Mouse (Mus musculus) heart, embryonic 14.5 days (tissue): Measurements from ENCODE around the gene Gas7. TPM values are rescaled to one million over a fixed set of nuclear protein-coding genes. Genes with fewer than 3 reads are reported as not detected.

Source experiments
- ATAC-seq: fragments of 200-750 bp; cut with Nextera tagmentation; 2 replicates; pipeline ENCODE4 v1.8.0; 2017; ENCODE audit warnings: low read depth, moderate TSS enrichment; ENCODE audit not compliant: insufficient number of reproducible peaks, insufficient read depth, low FRiP score
- H3K27ac ChIP-seq, 2 experiments: fragments of 200-500 bp in 1 of 2; fragments of 300-500 bp in 1 of 2; sonication (generic) in 1 of 2; replicated peaks in 1 of 2; 2 replicates each; pipeline ENCODE4 v1.5.1; 2012 to 2014; ENCODE audit warnings: low read depth in 2 of 2, low read length in 2 of 2, control low read depth in 1 of 2, mild to moderate bottlenecking in 1 of 2, mixed read lengths in 1 of 2; ENCODE audit not compliant: control insufficient read depth in 1 of 2, insufficient read depth in 1 of 2
- H3K27me3 ChIP-seq: fragments of 300-500 bp; sonication (generic); 2 replicates; pipeline ENCODE4 v1.6.1; 2014; ENCODE audit warnings: mild to moderate bottlenecking, low read length, control low read depth; ENCODE audit not compliant: control insufficient read depth, insufficient read depth
- H3K36me3 ChIP-seq: fragments of 300-500 bp; sonication (generic); 2 replicates; pipeline ENCODE4 v1.6.1; 2014; ENCODE audit warnings: mild to moderate bottlenecking, control low read depth, low read length, mixed read lengths; ENCODE audit not compliant: control insufficient read depth, insufficient read depth
- H3K4me1 ChIP-seq, 2 experiments: fragments of 200-500 bp in 1 of 2; fragments of 300-500 bp in 1 of 2; sonication (generic) in 1 of 2; 2 replicates each; pipeline ENCODE4 v1.6.1; 2012 to 2014; ENCODE audit warnings: low read length in 2 of 2, control low read depth in 1 of 2, mixed read lengths in 1 of 2; ENCODE audit not compliant: control insufficient read depth in 2 of 2, insufficient read depth in 2 of 2
- H3K4me2 ChIP-seq: fragments of 300-500 bp; sonication (generic); 2 replicates; pipeline ENCODE4 v1.6.1; 2014; ENCODE audit warnings: mild to moderate bottlenecking, low read length
- H3K4me3 ChIP-seq, 2 experiments: fragments of 200-500 bp in 1 of 2; fragments of 300-500 bp in 1 of 2; sonication (generic) in 1 of 2; 2 replicates each; pipeline ENCODE4 v1.5.1; 2012 to 2014; ENCODE audit warnings: low read length in 2 of 2, mild to moderate bottlenecking in 2 of 2, control low read depth in 1 of 2, low read depth in 1 of 2, moderate library complexity in 1 of 2; ENCODE audit not compliant: control insufficient read depth in 1 of 2, insufficient read depth in 1 of 2
- H3K9ac ChIP-seq: fragments of 300-500 bp; sonication (generic); 2 replicates; pipeline ENCODE4 v1.6.1; 2014; ENCODE audit warnings: mild to moderate bottlenecking, low read length
- H3K9me3 ChIP-seq: fragments of 300-500 bp; sonication (generic); 2 replicates; pipeline ENCODE4 v1.6.1; 2016; ENCODE audit warnings: low read length, control low read depth; ENCODE audit not compliant: control insufficient read depth
- WGBS: fragments of 180-500 bp; shearing (Covaris S2); extraction: QIAGEN DNeasy Blood & Tissue Kit; methylation state at CpG from one replicate; pipeline ENCODE4 v1.1.7; 2014; 5-methylcytosine and 5-hydroxymethylcytosine counted together
- polyA plus RNA-seq: library from polyadenylated mRNA; unstranded; fragments of >200 nt; fragmentation: Nextera tagmentation; extraction: Ambion mirVana; gene quantifications from 2 replicates; pipeline ENCODE4 v1.2.1, GENCODE M21; 2014

The Gas7 gene
- polyA plus RNA-seq, 1 experiment from 2014 or later = 7.5 TPM

DNA sequence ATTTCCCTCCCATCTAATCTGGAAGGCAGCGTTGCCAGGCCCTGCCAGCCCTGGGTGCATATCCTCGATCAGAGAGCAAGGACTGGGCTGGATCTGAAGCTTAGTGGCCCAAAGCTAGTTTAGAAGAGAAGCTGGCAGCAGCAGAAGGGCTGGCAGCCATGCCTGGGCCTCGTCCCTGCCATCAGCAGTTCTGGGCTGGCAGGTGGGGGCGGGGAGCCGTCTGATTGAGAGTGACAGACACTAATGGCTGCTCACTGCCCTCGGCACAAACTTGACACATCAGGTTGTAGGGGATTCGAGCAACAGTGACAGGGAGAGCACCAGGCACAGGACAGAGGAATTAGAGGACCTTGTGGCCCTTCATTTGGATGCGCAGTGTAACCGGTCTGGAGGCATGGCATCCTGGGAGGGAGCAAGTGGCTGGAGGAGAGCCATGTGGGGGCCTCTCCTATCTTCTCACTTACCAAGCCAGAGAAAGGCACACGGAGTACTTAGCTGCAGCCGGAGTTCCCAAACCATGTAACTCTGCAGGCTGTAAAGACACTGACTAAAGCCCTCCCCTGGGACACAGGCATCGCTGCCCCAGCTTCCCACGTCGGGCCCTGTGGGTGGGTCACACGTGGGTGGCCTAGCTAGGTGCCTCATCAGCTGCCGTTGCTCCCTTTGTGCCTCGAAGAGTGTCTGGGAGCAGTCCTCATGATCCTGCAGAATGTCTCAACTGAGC lies 200.2 kb downstream of the Gas7 start:
- no peak overlapping the region for H3K4me2 ChIP-seq
- WGBS = 57% methylated on average over 17 of the region's 17 CpGs
- H3K36me3 ChIP-seq = no peaks in the 10 kb centered on the region
- peaks cover 0 to 18% of the 10 kb centered on the region in 2 experiments; a peak in 3 of 4 replicates for H3K4me1 ChIP-seq
- no peaks in the 10 kb centered on the region for H3K27me3 ChIP-seq
- H3K9ac ChIP-seq = no peak overlapping the region
- no peak overlapping the region for H3K4me3 ChIP-seq
- no peaks in the 10 kb centered on the region for H3K9me3 ChIP-seq
- no peak overlapping the region for H3K27ac ChIP-seq
- no peak for ATAC-seq

GRCm38 (mm10) chr11:67656366-67656765 lies 201.1 kb downstream of the Gas7 start:
- Histone ChIP-seq H3K36me3 (no peaks in the 10 kb centered on the region), H3K9ac (no peak overlapping the region), H3K27me3 (no peaks in the 10 kb centered on the region), H3K4me2 (no peak overlapping the region), H3K27ac (no peak overlapping the region), H3K9me3 (no peaks in the 10 kb centered on the region), H3K4me3 (no peak overlapping the region), H3K4me1 (peaks cover 0 to 18% of the 10 kb centered on the region in 2 experiments; a peak in 3 of 4 replicates)
- WGBS = 79% methylated on average over 7 of the region's 7 CpGs
- no peak for ATAC-seq

- WGBS = 85% methylated on average over 9 of the region's 9 CpGs
- H3K9me3 ChIP-seq = no peaks in the 10 kb centered on the region
- no peak for ATAC-seq
Observed at GRCm38 (mm10) chr11:67656811-67657210, 201.6 kb downstream of the Gas7 start.

DNA sequence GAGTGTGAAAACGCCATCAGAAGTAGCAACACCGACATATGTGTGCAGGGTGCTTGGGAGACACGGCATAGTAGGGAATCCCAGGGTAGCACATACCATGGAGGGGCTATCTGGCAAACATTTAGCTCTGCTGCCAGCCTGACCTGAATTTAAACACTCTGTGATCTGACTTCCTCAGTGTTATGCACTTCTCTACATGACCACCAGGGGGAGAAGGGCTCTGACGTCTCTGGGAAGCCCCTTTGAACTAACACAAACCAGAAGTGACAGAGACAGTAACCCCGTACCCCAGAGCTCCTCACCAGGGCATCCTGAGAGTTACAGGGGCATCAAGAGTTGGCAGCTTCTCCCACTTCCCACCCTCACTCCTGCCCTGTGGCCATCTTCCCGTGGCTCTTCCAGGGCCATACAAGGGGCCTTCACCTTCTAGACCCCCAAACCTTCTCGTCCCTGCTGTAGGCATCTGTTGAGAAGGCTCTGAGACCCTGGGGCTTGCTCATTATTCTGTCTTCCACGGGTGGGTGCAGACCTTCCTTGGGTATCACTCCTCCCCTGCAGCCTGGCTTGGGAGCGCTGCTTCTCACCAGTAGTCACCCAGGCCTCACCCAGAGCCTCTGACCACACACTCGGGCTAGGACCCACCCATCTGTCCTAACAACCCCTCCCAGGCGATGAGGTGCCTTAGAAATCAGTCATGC lies 202.6 kb downstream of the Gas7 start:
- WGBS = 38% methylated on average over 11 of the region's 11 CpGs
- H3K27me3 ChIP-seq = no peaks in the 10 kb centered on the region
- H3K36me3 ChIP-seq = peaks cover 3% of the 10 kb centered on the region; the same call in 1 of the 2 replicates
- H3K9ac ChIP-seq = no peak overlapping the region
- no peak for ATAC-seq
- H3K4me2 ChIP-seq = no peak overlapping the region
- H3K4me3 ChIP-seq = no peak overlapping the region
- peaks cover 0 to 9% of the 10 kb centered on the region in 2 experiments; a peak in 3 of 4 replicates for H3K4me1 ChIP-seq
- H3K9me3 ChIP-seq = no peaks in the 10 kb centered on the region
- H3K27ac ChIP-seq = no peak overlapping the region

More at GRCm38 (mm10) chr11:67656811-67657210, 201.6 kb downstream of the Gas7 start:
- no peaks in the 10 kb centered on the region for H3K36me3 ChIP-seq
- no peak overlapping the region for H3K27ac ChIP-seq
- peaks cover 0 to 17% of the 10 kb centered on the region in 2 experiments; a peak in 3 of 4 replicates for H3K4me1 ChIP-seq
- no peaks in the 10 kb centered on the region for H3K27me3 ChIP-seq
- H3K4me2 ChIP-seq = no peak overlapping the region
- H3K4me3 ChIP-seq = no peak overlapping the region
- no peak overlapping the region for H3K9ac ChIP-seq

DNA sequence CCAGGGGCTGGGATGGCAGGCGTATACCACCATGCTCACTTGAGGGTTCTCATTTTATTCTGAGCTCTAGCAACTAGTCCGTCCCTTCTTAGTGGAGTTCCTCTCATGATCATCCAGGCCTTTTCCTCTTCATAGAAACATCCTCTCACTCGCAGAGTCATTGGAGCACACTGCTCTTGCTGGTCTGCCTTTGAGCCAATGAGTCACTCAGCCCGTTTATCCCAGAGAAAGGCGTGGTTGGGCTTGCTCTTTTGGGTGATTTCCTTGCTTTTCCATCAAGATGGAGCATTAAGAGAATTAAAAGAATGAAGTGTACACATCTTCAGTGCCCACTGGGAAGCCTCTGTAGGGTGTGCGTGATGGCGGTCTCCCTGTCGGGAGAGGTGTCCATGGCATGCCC lies 206.2 kb downstream of the Gas7 start:
- no peak overlapping the region for H3K27ac ChIP-seq
- H3K27me3 ChIP-seq = no peaks in the 10 kb centered on the region
- H3K4me1 ChIP-seq = no peaks in the 10 kb centered on the region
- no peaks in the 10 kb centered on the region for H3K9me3 ChIP-seq
- no peak for ATAC-seq
- H3K4me3 ChIP-seq = no peak overlapping the region
- peaks cover 7% of the 10 kb centered on the region; the same call in 1 of the 2 replicates for H3K36me3 ChIP-seq
- H3K4me2 ChIP-seq = no peak overlapping the region
- WGBS = 85% methylated on average over 8 of the region's 8 CpGs
- no peak overlapping the region for H3K9ac ChIP-seq

GRCm38 (mm10) chr11:67663437-67663836 lies 208.2 kb downstream of the Gas7 start:
- Histone ChIP-seq H3K4me2 (no peak overlapping the region), H3K9ac (no peak overlapping the region), H3K36me3 (peaks cover 7% of the 10 kb centered on the region; the same call in 1 of the 2 replicates), H3K9me3 (no peaks in the 10 kb centered on the region), H3K27ac (no peak overlapping the region), H3K4me3 (no peak overlapping the region), H3K4me1 (peaks cover 8 to 16% of the 10 kb centered on the region in 2 experiments), H3K27me3 (no peaks in the 10 kb centered on the region)
- no peak for ATAC-seq
- 87% methylated on average over 4 of the region's 4 CpGs for WGBS

DNA sequence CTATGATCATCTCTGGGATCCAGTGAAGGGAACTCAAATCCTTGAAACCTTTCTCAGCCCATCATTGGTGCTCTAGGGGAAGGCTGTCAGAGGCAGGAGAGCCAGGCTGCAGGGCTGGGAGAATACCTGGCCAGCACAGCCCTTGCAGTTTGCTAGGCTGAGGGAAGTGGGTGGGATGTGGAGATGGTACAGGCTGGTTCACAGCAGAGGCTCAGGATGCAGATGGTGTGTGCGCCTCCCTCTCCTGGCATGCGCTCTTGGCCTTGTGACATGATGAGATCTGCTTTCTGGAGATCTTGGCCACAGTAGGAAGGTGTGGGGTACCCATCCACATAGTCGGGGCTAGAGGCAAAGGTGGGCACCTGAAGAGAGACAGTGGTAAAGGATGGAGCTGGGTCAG lies 209.0 kb downstream of the Gas7 start:
- ATAC-seq = no peak
- H3K27ac ChIP-seq = no peak overlapping the region
- peaks cover 7% of the 10 kb centered on the region; the same call in 1 of the 2 replicates for H3K36me3 ChIP-seq
- WGBS = 86% methylated on average over 3 of the region's 3 CpGs
- H3K9me3 ChIP-seq = no peaks in the 10 kb centered on the region
- H3K9ac ChIP-seq = no peak overlapping the region
- peaks cover 8 to 21% of the 10 kb centered on the region in 2 experiments for H3K4me1 ChIP-seq
- H3K4me2 ChIP-seq = no peak overlapping the region
- no peaks in the 10 kb centered on the region for H3K27me3 ChIP-seq
- H3K4me3 ChIP-seq = no peak overlapping the region
